Mouse (Mus musculus): ENCODE measurements around the gene Lgr6.

The Lgr6 gene

DNA sequence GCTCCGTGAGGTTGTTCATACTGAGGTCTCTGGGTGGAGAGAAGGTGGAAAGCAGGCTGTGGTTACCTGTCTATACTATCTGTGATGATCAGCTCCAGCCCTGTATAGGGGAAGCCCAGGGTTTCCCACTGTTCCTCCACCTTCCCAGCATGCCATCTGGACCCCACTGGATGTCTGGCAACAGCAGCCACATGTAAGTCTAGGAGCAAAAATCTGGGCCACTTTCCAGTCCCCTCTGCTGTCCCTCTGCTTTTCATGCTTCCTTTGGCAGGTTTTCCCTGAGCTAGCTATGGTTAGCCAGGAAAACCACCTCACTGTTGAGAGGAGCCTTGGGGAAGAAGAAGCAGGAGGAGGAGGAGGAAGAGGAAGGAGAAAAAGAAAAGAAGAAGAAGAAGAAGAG lies 29.8 kb downstream of the Lgr6 start:
- DNase-seq, result no peak

DNA sequence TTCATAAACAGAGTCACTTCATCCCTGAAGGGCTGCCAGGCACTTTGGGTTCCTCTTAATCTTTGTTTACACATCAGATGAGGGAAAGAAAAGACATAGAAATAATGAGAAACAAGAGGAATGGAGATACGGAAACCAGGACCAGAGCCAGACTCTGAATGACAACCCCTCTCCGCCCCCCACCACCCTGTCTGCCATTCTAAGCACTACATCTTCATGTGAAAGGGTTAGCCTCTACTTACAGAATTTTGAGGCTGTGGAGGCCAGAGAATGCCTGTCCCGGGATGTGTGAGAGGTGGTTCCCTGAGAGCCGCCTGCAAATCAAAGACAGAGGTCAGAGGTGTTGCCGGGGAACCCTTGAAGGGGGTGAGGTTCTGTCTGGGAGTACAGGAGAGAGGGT lies 32.4 kb downstream of the Lgr6 start:
- peak in 1 of 2 experiments; percentile 23 for DNase-seq

DNA sequence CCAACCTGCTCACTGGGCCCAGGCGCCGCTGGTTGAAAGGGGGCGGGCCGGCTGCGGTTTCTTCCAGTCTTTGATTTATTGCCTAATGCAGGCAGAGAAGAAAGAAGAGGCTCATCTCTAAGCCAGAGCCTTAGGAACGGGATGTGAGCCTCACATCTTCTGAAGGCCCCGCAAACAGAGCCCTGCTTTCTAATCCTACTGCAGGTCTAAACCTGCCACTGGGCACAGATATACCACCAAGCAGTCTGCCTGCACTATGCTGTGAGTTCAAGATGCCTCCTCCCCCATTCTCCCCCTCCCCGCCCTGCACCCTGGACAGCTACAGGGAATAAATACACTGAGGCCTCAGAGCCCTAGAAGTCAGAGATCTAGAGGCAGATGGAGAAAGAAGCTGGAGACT lies 35.2 kb downstream of the Lgr6 start:
- DNase-seq, result no peak

DNA sequence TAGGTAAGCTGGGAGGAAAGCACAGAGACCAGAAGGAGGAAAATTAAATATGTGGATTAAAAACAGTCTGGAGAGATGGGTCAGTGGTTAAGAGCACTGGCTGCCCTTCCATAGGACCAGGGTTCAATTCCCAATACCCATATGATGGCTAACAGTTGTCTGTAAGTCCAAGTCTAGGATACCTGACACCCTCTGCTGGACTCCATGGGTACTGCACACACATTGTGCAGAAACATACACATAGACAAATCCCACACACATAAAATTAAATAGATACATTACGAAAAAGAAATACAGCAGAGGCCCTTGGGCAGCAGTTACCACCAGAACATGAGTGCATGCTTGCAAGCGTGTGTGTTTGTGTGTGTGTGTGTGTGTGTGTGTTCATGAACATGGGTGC lies 40.6 kb downstream of the Lgr6 start:
- DNase-seq, result no peak

DNA sequence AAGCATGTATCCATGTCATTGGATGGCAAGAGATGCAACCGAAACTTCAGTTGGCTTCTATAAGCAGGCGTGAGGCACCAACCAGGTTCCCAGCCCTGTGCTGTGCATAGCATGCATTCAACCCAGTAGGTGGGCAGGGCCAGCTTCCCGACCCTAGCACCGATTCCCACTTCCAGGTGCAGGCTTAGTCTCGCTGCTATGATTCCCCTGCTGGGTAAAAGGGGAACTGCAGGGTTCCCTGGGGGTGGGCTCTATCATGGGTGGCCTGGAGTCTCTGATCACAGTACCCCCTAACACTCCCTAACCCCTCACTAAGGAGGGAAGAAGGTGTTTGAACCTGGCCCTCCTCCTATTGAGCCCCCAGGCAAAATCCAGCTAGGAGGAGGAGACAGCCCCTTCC lies 42.1 kb downstream of the Lgr6 start:
- DNase-seq, result no peak

DNA sequence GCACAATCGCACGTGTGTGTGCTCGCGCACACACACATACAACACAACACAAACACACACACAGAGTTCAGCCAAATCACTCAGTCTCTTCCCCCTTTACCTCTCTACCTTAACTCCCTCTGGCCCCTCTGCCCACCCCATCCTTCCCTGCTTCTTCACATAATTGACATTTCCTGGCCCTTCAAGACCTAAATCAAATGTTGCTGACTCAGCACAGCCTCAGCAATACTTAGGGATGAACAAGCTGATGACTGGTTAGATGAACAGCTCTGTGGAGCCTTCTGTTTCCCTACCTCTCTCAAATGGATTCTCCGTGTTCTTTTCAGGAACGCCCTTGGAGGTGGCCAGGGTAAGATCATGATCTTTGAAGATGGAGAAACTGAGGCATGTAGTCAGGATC lies 43.8 kb downstream of the Lgr6 start:
- no peak for DNase-seq

DNA sequence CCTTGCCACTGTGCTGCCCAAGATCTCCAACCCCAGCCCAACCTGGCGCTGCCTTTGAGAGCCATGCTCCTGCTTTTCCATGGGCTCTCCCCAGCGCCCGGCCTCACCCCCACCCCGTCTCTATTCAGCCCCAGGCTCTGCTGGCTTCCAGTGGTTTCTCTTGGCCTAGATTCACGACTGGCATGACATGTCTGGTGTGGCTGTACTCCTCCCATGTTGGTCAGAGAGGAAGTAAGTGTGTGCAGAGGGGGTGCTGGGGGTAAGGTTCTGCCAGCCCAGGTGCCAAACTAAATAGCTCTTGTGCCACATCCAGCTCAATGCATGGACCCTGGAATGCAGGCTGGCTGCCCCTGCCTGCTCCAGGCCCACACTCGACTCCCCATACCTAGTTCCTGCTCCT lies 44.9 kb downstream of the Lgr6 start:
- peak in 1 of 2 experiments; percentile 7 for DNase-seq

DNA sequence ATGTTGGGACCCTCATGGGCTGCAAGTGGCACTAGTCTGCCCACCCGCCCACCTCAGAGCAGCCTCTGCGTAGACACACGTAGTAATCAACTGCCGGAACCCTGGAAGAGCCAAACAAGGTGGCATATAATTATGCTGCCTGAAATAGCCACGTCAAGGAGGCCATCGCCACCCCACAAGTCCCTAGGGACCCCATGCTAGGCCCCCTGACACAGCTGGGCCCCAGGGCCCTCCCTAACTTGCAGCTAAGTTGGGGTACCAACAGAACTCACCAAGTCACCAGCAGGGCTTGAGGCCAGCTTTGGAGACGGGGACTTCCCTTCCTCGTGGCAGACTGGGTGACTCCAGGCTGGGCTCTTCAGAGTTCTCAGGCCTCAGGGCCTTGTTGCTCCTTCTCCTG lies 48.2 kb downstream of the Lgr6 start:
- no peak for DNase-seq

- no peak for DNase-seq
These were observed 51.0 kb downstream of the Lgr6 start for GRCm38 (mm10) chr1:135054121-135054520.

- no peak for DNase-seq
These were observed 60.6 kb downstream of the Lgr6 start for GRCm38 (mm10) chr1:135044439-135044838.

GRCm38 (mm10) chr1:135036297-135036696 lies 68.8 kb downstream of the Lgr6 start:
- no peak for DNase-seq

- DNase-seq, result no peak
These were observed 72.4 kb downstream of the Lgr6 start for GRCm38 (mm10) chr1:135032658-135033057.

- DNase-seq, result no peak
These were observed 75.0 kb downstream of the Lgr6 start for GRCm38 (mm10) chr1:135030121-135030520.

- DNase-seq, result no peak
These were observed 78.8 kb downstream of the Lgr6 start for GRCm38 (mm10) chr1:135026275-135026674.

DNA sequence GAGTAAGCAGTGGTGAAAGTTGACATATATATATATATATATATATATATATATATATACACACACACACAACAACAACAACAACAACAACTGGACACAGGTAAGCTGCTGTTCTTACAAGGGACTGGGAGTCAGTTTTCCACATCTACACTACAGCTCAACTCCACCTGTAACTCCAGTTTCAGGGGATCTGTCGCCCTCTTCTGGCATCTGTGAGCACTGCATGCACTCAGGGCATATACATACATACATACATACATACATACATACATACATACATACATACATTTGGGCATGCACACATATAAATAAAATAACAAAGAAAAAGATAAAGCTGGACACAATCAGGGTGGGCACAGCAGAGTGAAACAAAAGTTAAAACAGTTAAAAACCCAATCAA lies 81.5 kb downstream of the Lgr6 start:
- DNase-seq, result no peak

DNA sequence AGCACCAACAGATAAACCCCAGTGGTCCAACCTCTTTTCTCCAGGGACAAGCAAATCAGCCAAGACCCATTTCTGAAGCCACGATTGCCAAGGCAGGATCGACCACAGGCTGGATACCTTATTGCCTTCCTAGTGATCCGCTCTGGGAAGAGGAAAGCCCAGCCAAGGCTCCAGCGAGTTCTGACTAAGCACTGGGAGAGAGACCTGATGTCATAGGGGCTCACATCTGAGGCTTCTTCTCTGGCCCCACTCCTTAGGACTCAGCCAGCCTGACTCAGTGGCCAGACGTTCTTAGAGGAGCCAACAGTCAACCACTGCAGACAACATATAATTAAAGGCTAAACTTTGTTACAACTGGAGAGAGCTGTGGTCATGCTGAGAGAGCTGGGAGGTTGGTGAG lies 83.1 kb downstream of the Lgr6 start:
- DNase-seq, result no peak

GRCm38 (mm10) chr1:135020970-135021369 lies 84.1 kb downstream of the Lgr6 start:
- no peak for DNase-seq

GRCm38 (mm10) chr1:135020281-135020940 lies 84.7 kb downstream of the Lgr6 start:
- no peak for DNase-seq

- DNase-seq, result no peak
These were observed 85.3 kb downstream of the Lgr6 start for GRCm38 (mm10) chr1:135019775-135020167.

DNA sequence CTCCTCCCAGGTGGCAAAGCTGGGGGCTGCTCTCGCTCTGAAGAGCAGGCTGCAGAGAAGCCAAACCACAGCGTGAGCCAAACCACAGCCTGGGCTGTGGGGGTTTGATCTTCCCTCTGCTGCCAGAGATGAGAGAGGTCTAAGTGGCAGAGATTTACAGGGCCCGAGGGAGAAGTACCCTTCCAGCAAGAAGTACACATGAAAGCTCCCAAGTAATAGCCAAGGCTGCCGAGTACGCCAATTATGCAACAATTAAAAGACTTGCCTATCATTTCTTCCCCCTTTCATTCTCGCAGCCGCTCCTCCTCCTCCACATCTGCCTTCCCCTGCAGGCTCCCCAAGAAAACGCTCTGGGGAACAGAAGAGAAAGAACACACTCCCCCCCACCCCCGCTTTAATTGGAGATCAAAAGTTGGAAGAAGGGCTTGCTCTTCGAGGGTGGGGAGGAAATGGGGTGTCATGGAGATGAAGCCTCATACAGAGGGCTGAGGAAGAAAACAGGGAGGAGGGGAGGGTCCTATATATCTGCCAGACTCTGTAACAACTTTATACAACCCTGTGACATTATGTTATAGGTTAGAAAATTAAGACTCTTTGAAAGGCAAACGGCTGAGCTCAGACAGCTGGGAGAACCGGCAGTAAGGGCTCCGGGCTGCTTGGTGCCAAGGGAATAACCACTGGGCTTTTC lies 85.8 kb downstream of the Lgr6 start:
- peak in 1 of 2 experiments; percentile 9 for DNase-seq

DNA sequence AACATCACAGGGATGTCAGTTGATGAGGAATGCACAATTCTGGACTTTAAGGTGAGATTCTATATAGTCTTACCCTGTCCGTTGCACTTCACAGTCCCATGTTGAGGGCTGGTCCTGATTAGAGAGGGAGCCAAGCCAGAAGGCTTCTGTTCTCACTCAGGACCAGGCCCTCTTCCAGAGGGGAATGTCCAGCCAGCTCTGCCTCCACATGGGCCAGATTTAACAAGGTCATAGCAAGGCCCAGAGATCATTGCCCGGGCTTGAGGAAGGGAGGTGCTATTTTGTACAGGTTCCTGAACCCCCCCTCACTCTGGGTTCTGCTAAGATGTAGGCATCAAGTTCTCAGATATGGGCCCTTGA lies 87.4 kb downstream of the Lgr6 start:
- no peak for DNase-seq

- no peak for DNase-seq
These were observed 88.0 kb downstream of the Lgr6 start for GRCm38 (mm10) chr1:135016907-135017655.

DNA sequence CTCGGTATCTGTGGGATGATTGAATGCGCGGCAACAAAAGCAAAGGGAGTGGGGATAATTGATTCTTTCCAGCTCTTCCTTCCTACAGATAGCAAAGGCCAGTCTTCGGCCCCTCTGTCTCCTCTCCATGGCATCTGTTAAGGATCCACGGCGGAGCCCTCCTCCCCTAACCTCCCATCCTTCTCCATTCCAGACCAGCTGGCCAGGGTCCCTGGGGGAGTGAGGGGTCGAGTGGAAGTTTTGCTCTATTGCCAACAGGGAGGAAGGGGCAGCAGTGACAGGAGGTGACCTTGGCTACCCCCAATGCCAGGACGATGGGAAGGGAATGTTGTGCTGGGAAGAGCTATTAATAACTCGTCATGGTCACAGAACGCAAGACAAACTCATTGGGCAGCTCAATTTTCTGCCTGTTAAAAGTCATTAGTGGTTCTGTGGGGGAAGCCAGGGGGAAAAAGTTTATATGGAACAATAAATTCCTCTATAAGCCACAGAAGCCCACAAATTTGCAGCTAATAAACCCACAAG lies 90.1 kb downstream of the Lgr6 start:
- DNase-seq, result no peak

- no peak for DNase-seq
These were observed 92.6 kb downstream of the Lgr6 start for GRCm38 (mm10) chr1:135012472-135012871.
